Mouse (Mus musculus) liver, adult (tissue): ENCODE measurements around the gene Gpx7.

Experiments used
- GATA4 ChIP-seq: IDR thresholded peaks from 2 replicates; pipeline ENCODE4 v1.6.1; 2014; ENCODE audit warnings: mild to moderate bottlenecking, low read length; ENCODE audit not compliant: insufficient replicate concordance

Gene Gpx7

GRCm38 (mm10) chr4:108406861-108407401 is at the start of gene Gpx7:
Gpx7 (minus strand) TSS chr4:108406961.
- no peak for TF ChIP-seq GATA4

GRCm38 (mm10) chr4:108456028-108456427 is 49.3 kb upstream of the Gpx7 start:
- peak; percentile 40; the same call in 1 of the 2 replicates for TF ChIP-seq GATA4

- no peak for TF ChIP-seq GATA4
These were observed 41.3 kb upstream of the Gpx7 start for GRCm38 (mm10) chr4:108448091-108448490.

GRCm38 (mm10) chr4:108438082-108438840 is 31.5 kb upstream of the Gpx7 start:
- TF ChIP-seq GATA4: no peak

- no peak for TF ChIP-seq GATA4
These were observed 29.5 kb upstream of the Gpx7 start for GRCm38 (mm10) chr4:108436225-108436624.

- no peak for TF ChIP-seq GATA4
These were observed 28.9 kb upstream of the Gpx7 start for GRCm38 (mm10) chr4:108435646-108436045.

GRCm38 (mm10) chr4:108434781-108435180 is 28.0 kb upstream of the Gpx7 start:
- TF ChIP-seq GATA4: no peak

- no peak for TF ChIP-seq GATA4
These were observed 27.5 kb upstream of the Gpx7 start for GRCm38 (mm10) chr4:108434221-108434620.

- no peak for TF ChIP-seq GATA4
These were observed 26.6 kb upstream of the Gpx7 start for GRCm38 (mm10) chr4:108433341-108433740.

GRCm38 (mm10) chr4:108431561-108431936 is 24.8 kb upstream of the Gpx7 start:
- TF ChIP-seq GATA4: no peak

- TF ChIP-seq GATA4: no peak
These were observed 24.1 kb upstream of the Gpx7 start for GRCm38 (mm10) chr4:108430656-108431560.

GRCm38 (mm10) chr4:108428341-108428721 is 21.6 kb upstream of the Gpx7 start:
- no peak for TF ChIP-seq GATA4

- TF ChIP-seq GATA4: no peak
These were observed 21.1 kb upstream of the Gpx7 start for GRCm38 (mm10) chr4:108427719-108428340.

- no peak for TF ChIP-seq GATA4
These were observed 17.8 kb upstream of the Gpx7 start for GRCm38 (mm10) chr4:108424587-108424986.

GRCm38 (mm10) chr4:108407621-108408020 is 860 bp upstream of the Gpx7 start:
- no peak for TF ChIP-seq GATA4
